Mouse (Mus musculus): ENCODE data around the gene Myo1b. TPM values are rescaled to one million over a fixed set of nuclear protein-coding genes. Genes with fewer than 3 reads are reported as not detected.

Myo1b gene
- polyA plus RNA-seq, 1 experiment = not detected

GRCm38 (mm10) chr1:51789269-51789668 lies 126.6 kb downstream of the Myo1b start:
- Histone ChIP-seq H3K4me3 (replicated peaks) (no peak overlapping the region), H3K4me1 (ENCODE audit: control insufficient read depth) (no peaks in the 10 kb centered on the region), H3K36me3 (ENCODE audit: control insufficient read depth) (no peaks in the 10 kb centered on the region), H3K9me3 (ENCODE audit: control insufficient read depth, low read length) (no peaks in the 10 kb centered on the region), H3K27me3 (ENCODE audit: control insufficient read depth) (no peaks in the 10 kb centered on the region)
- TF ChIP-seq GATA1 (IDR thresholded peaks at IDR 0.05; ENCODE audit: low read length) = no peak
- no peak for TF ChIP-seq TAL1 (IDR thresholded peaks at IDR 0.05; ENCODE audit: low read length)

- no peaks in the 10 kb centered on the region for H3K9me3 ChIP-seq (ENCODE audit: control insufficient read depth, low read length)
- no peaks in the 10 kb centered on the region for H3K4me1 ChIP-seq (ENCODE audit: control insufficient read depth)
- TF ChIP-seq GATA1 (IDR thresholded peaks at IDR 0.05; ENCODE audit: low read length) (no peak), TAL1 (IDR thresholded peaks at IDR 0.05; ENCODE audit: low read length) (no peak)
- no peaks in the 10 kb centered on the region; the same call in 1 of the 2 replicates for H3K36me3 ChIP-seq (ENCODE audit: control insufficient read depth)
- no peak overlapping the region for H3K4me3 ChIP-seq (replicated peaks)
- H3K27me3 ChIP-seq (ENCODE audit: control insufficient read depth) = no peaks in the 10 kb centered on the region
Observed at GRCm38 (mm10) chr1:51782091-51782490, 133.8 kb downstream of the Myo1b start.

- Histone ChIP-seq H3K36me3 (ENCODE audit: control insufficient read depth) (no peaks in the 10 kb centered on the region; the same call in 1 of the 2 replicates), H3K4me3 (replicated peaks) (no peak overlapping the region), H3K4me1 (ENCODE audit: control insufficient read depth) (no peaks in the 10 kb centered on the region), H3K27me3 (ENCODE audit: control insufficient read depth) (no peaks in the 10 kb centered on the region), H3K9me3 (ENCODE audit: control insufficient read depth, low read length) (no peaks in the 10 kb centered on the region)
- no peak for TF ChIP-seq GATA1 (IDR thresholded peaks at IDR 0.05; ENCODE audit: low read length)
- no peak for TF ChIP-seq TAL1 (IDR thresholded peaks at IDR 0.05; ENCODE audit: low read length)
Observed at GRCm38 (mm10) chr1:51780357-51780756, 135.5 kb downstream of the Myo1b start.

GRCm38 (mm10) chr1:51778241-51778640 lies 137.6 kb downstream of the Myo1b start:
- no peaks in the 10 kb centered on the region for H3K27me3 ChIP-seq (ENCODE audit: control insufficient read depth)

GRCm38 (mm10) chr1:51770504-51770871 lies 145.4 kb downstream of the Myo1b start:
- H3K27me3 ChIP-seq (ENCODE audit: control insufficient read depth) = no peaks in the 10 kb centered on the region
- no peaks in the 10 kb centered on the region for H3K4me1 ChIP-seq (ENCODE audit: control insufficient read depth)
- H3K36me3 ChIP-seq (ENCODE audit: control insufficient read depth) = no peaks in the 10 kb centered on the region; the same call in 1 of the 2 replicates
- TF ChIP-seq TAL1 (IDR thresholded peaks at IDR 0.05; ENCODE audit: low read length) (no peak), GATA1 (IDR thresholded peaks at IDR 0.05; ENCODE audit: low read length) (no peak)
- no peak overlapping the region for H3K4me3 ChIP-seq (replicated peaks)
- H3K9me3 ChIP-seq (ENCODE audit: control insufficient read depth, low read length) = no peaks in the 10 kb centered on the region

More at GRCm38 (mm10) chr1:51778241-51778640, 137.6 kb downstream of the Myo1b start:
- Histone ChIP-seq H3K9me3 (ENCODE audit: control insufficient read depth, low read length) (no peaks in the 10 kb centered on the region), H3K4me1 (ENCODE audit: control insufficient read depth) (no peaks in the 10 kb centered on the region), H3K4me3 (replicated peaks) (no peak overlapping the region), H3K36me3 (ENCODE audit: control insufficient read depth) (no peaks in the 10 kb centered on the region; the same call in 1 of the 2 replicates)
- TF ChIP-seq TAL1 (IDR thresholded peaks at IDR 0.05; ENCODE audit: low read length) = no peak
- no peak for TF ChIP-seq GATA1 (IDR thresholded peaks at IDR 0.05; ENCODE audit: low read length)

- H3K9me3 ChIP-seq (ENCODE audit: control insufficient read depth, low read length) = no peaks in the 10 kb centered on the region
- no peaks in the 10 kb centered on the region for H3K4me1 ChIP-seq (ENCODE audit: control insufficient read depth)
- H3K4me3 ChIP-seq (replicated peaks) = no peak overlapping the region
- no peaks in the 10 kb centered on the region for H3K27me3 ChIP-seq (ENCODE audit: control insufficient read depth)
- TF ChIP-seq TAL1 (IDR thresholded peaks at IDR 0.05; ENCODE audit: low read length) = no peak
- no peak for TF ChIP-seq GATA1 (IDR thresholded peaks at IDR 0.05; ENCODE audit: low read length)
- no peaks in the 10 kb centered on the region; the same call in 1 of the 2 replicates for H3K36me3 ChIP-seq (ENCODE audit: control insufficient read depth)
Observed at GRCm38 (mm10) chr1:51769815-51770503, 145.9 kb downstream of the Myo1b start.

GRCm38 (mm10) chr1:51766271-51766670 lies 149.6 kb downstream of the Myo1b start:
- no peak overlapping the region for H3K4me3 ChIP-seq (replicated peaks)
- no peaks in the 10 kb centered on the region; the same call in 1 of the 2 replicates for H3K36me3 ChIP-seq (ENCODE audit: control insufficient read depth)
- H3K9me3 ChIP-seq (ENCODE audit: control insufficient read depth, low read length) = no peaks in the 10 kb centered on the region
- TF ChIP-seq GATA1 (IDR thresholded peaks at IDR 0.05; ENCODE audit: low read length) = no peak
- no peak for TF ChIP-seq TAL1 (IDR thresholded peaks at IDR 0.05; ENCODE audit: low read length)
- H3K4me1 ChIP-seq (ENCODE audit: control insufficient read depth) = no peaks in the 10 kb centered on the region
- H3K27me3 ChIP-seq (ENCODE audit: control insufficient read depth) = no peaks in the 10 kb centered on the region

- Histone ChIP-seq H3K4me3 (replicated peaks) (no peak overlapping the region), H3K27me3 (ENCODE audit: control insufficient read depth) (no peaks in the 10 kb centered on the region), H3K9me3 (ENCODE audit: control insufficient read depth, low read length) (no peaks in the 10 kb centered on the region), H3K4me1 (ENCODE audit: control insufficient read depth) (no peaks in the 10 kb centered on the region), H3K36me3 (ENCODE audit: control insufficient read depth) (no peaks in the 10 kb centered on the region; the same call in 1 of the 2 replicates)
- TF ChIP-seq TAL1 (IDR thresholded peaks at IDR 0.05; ENCODE audit: low read length) = no peak
- no peak for TF ChIP-seq GATA1 (IDR thresholded peaks at IDR 0.05; ENCODE audit: low read length)
Observed at GRCm38 (mm10) chr1:51765156-51765555, 150.7 kb downstream of the Myo1b start.

GRCm38 (mm10) chr1:51759657-51760056 lies 156.2 kb downstream of the Myo1b start:
- no peaks in the 10 kb centered on the region; the same call in 1 of the 2 replicates for H3K36me3 ChIP-seq (ENCODE audit: control insufficient read depth)
- H3K4me3 ChIP-seq (replicated peaks) = no peak overlapping the region
- no peaks in the 10 kb centered on the region for H3K4me1 ChIP-seq (ENCODE audit: control insufficient read depth)
- no peaks in the 10 kb centered on the region for H3K27me3 ChIP-seq (ENCODE audit: control insufficient read depth)
- no peak for TF ChIP-seq GATA1 (IDR thresholded peaks at IDR 0.05; ENCODE audit: low read length)
- TF ChIP-seq TAL1 (IDR thresholded peaks at IDR 0.05; ENCODE audit: low read length) = no peak
- H3K9me3 ChIP-seq (ENCODE audit: control insufficient read depth, low read length) = no peaks in the 10 kb centered on the region
